Mouse (Mus musculus) embryonic facial prominence, embryonic 11.5 days (tissue): Measurements from ENCODE around the gene Scaf11. TPM values are rescaled to one million over a fixed set of nuclear protein-coding genes. Genes with fewer than 3 reads are reported as not detected.

Experiments
- ATAC-seq: fragments of 200-750 bp; cut with Nextera tagmentation; replicated peaks from 2 replicates; pipeline ENCODE4 v1.8.0; 2017; ENCODE audit warnings: low read depth; ENCODE audit not compliant: insufficient number of reproducible peaks, low FRiP score, low TSS enrichment
- DNase-seq: peaks from one replicate; pipeline ENCODE4 v3.0.0-alpha.2; 2015; ENCODE audit warnings: low spot score
- H3K27ac ChIP-seq: fragments of 300-500 bp; sonication (generic); replicated peaks from 2 replicates; pipeline ENCODE4 v1.5.1; 2014; ENCODE audit warnings: mild to moderate bottlenecking, low read depth, low read length, control low read depth
- H3K27me3 ChIP-seq: fragments of 300-500 bp; sonication (generic); 2 replicates; pipeline ENCODE4 v1.6.1; 2014; ENCODE audit warnings: mild to moderate bottlenecking, low read length, moderate library complexity, mixed read lengths; ENCODE audit not compliant: control insufficient read depth, insufficient read depth
- H3K36me3 ChIP-seq: fragments of 300-500 bp; sonication (generic); replicated peaks from 2 replicates; pipeline ENCODE4 v1.6.1; 2014; ENCODE audit warnings: low read depth, mild to moderate bottlenecking, low read length, moderate library complexity, mixed read lengths; ENCODE audit not compliant: control insufficient read depth, insufficient read depth
- H3K4me1 ChIP-seq: fragments of 300-500 bp; sonication (generic); 2 replicates; pipeline ENCODE4 v1.6.1; 2014; ENCODE audit warnings: low read length, mixed read lengths; ENCODE audit not compliant: control insufficient read depth, insufficient read depth
- H3K4me2 ChIP-seq: fragments of 300-500 bp; sonication (generic); 2 replicates; pipeline ENCODE4 v1.6.1; 2014; ENCODE audit warnings: low read depth, mild to moderate bottlenecking, control low read depth, low read length, moderate library complexity
- H3K4me3 ChIP-seq: fragments of 300-500 bp; sonication (generic); 2 replicates; pipeline ENCODE4 v1.5.1; 2014; ENCODE audit warnings: low read depth, low read length, control low read depth
- H3K9ac ChIP-seq: fragments of 300-500 bp; sonication (generic); replicated peaks from 2 replicates; pipeline ENCODE4 v1.6.1; 2014; ENCODE audit warnings: mild to moderate bottlenecking, control low read depth, low read length
- H3K9me3 ChIP-seq: fragments of 300-500 bp; sonication (generic); replicated peaks from 2 replicates; pipeline ENCODE4 v1.6.1; 2016; ENCODE audit warnings: mild to moderate bottlenecking, low read length, inconsistent platforms, mixed read lengths; ENCODE audit not compliant: control insufficient read depth
- WGBS: fragments of 180-500 bp; shearing (Covaris S2); extraction: QIAGEN DNeasy Blood & Tissue Kit; methylation state at CpG from one replicate; pipeline ENCODE4 v1.1.7; 2014; 5-methylcytosine and 5-hydroxymethylcytosine counted together
- polyA plus RNA-seq: library from polyadenylated mRNA; unstranded; fragments of >200 nt; fragmentation: Nextera tagmentation; extraction: Ambion mirVana; gene quantifications from 2 replicates; pipeline ENCODE4 v1.2.1, GENCODE M21; 2014

Gene Scaf11
- polyA plus RNA-seq, 1 experiment from 2014 or later, result 138 TPM

- Histone ChIP-seq H3K9me3 (no peaks in the 10 kb centered on the region), H3K27me3 (no peaks in the 10 kb centered on the region), H3K4me3 (no peak overlapping the region), H3K27ac (no peak overlapping the region; the same call in 1 of the 2 replicates), H3K9ac (no peak overlapping the region), H3K36me3 (no peaks in the 10 kb centered on the region; the same call in 1 of the 2 replicates), H3K4me2 (no peak overlapping the region), H3K4me1 (no peaks in the 10 kb centered on the region)
- WGBS, result 62% methylated on average over 2 of the region's 2 CpGs
- DNase-seq (no peak), ATAC-seq (no peak)
Measured at GRCm38 (mm10) chr15:96407151-96407550, 53.5 kb downstream of the Scaf11 start.

- Histone ChIP-seq H3K9me3 (no peaks in the 10 kb centered on the region), H3K27me3 (no peaks in the 10 kb centered on the region), H3K4me3 (no peak overlapping the region), H3K9ac (no peak overlapping the region), H3K27ac (no peak overlapping the region), H3K4me1 (no peaks in the 10 kb centered on the region), H3K36me3 (no peaks in the 10 kb centered on the region; the same call in 1 of the 2 replicates), H3K4me2 (no peak overlapping the region)
- ATAC-seq, result no peak
- DNase-seq, result no peak
- 83% methylated on average over 4 of the region's 4 CpGs for WGBS
Measured at GRCm38 (mm10) chr15:96406253-96406652, 54.4 kb downstream of the Scaf11 start.

- Histone ChIP-seq H3K9ac (no peak overlapping the region), H3K27ac (no peak overlapping the region), H3K9me3 (no peaks in the 10 kb centered on the region), H3K4me3 (no peak overlapping the region), H3K4me2 (no peak overlapping the region), H3K36me3 (no peaks in the 10 kb centered on the region; the same call in 1 of the 2 replicates), H3K4me1 (no peaks in the 10 kb centered on the region), H3K27me3 (no peaks in the 10 kb centered on the region)
- 80% methylated on average over 5 of the region's 5 CpGs for WGBS
- ATAC-seq (no peak), DNase-seq (no peak)
Measured at GRCm38 (mm10) chr15:96405548-96405947, 55.1 kb downstream of the Scaf11 start.

GRCm38 (mm10) chr15:96398333-96398732 is 62.3 kb downstream of the Scaf11 start:
- Histone ChIP-seq H3K9ac (no peak overlapping the region), H3K36me3 (no peaks in the 10 kb centered on the region; the same call in 1 of the 2 replicates), H3K9me3 (no peaks in the 10 kb centered on the region), H3K4me2 (no peak overlapping the region), H3K4me3 (no peak overlapping the region), H3K27ac (no peak overlapping the region), H3K4me1 (no peaks in the 10 kb centered on the region), H3K27me3 (no peaks in the 10 kb centered on the region)
- no peak for DNase-seq
- WGBS, result 91% methylated on average over 10 of the region's 10 CpGs
- ATAC-seq, result no peak

GRCm38 (mm10) chr15:96396641-96397344 is 63.9 kb downstream of the Scaf11 start:
- DNase-seq (no peak), ATAC-seq (no peak)
- Histone ChIP-seq H3K36me3 (peaks cover 4% of the 10 kb centered on the region; the same call in 1 of the 2 replicates), H3K9me3 (no peaks in the 10 kb centered on the region), H3K4me2 (no peak overlapping the region), H3K9ac (no peak overlapping the region), H3K27me3 (no peaks in the 10 kb centered on the region), H3K27ac (no peak overlapping the region), H3K4me3 (no peak overlapping the region), H3K4me1 (no peaks in the 10 kb centered on the region)
- WGBS, result 82% methylated on average over 8 of the region's 8 CpGs

- H3K27ac ChIP-seq, result no peak overlapping the region
- ATAC-seq (no peak), DNase-seq (no peak)
- no peak overlapping the region for H3K4me2 ChIP-seq
- peaks cover 6% of the 10 kb centered on the region for H3K36me3 ChIP-seq
- H3K4me3 ChIP-seq, result no peak overlapping the region
- 98% methylated on average over 6 of the region's 6 CpGs for WGBS
- H3K4me1 ChIP-seq, result no peaks in the 10 kb centered on the region
- no peaks in the 10 kb centered on the region for H3K27me3 ChIP-seq
- no peak overlapping the region for H3K9ac ChIP-seq
- no peaks in the 10 kb centered on the region for H3K9me3 ChIP-seq
Measured at GRCm38 (mm10) chr15:96395071-96395470, 65.6 kb downstream of the Scaf11 start.

GRCm38 (mm10) chr15:96392878-96393277 is 67.8 kb downstream of the Scaf11 start:
- no peaks in the 10 kb centered on the region for H3K27me3 ChIP-seq
- no peak overlapping the region for H3K9ac ChIP-seq
- DNase-seq (no peak), ATAC-seq (no peak)
- 96% methylated on average over 3 of the region's 3 CpGs for WGBS
- H3K9me3 ChIP-seq, result no peaks in the 10 kb centered on the region
- H3K27ac ChIP-seq, result no peak overlapping the region
- H3K4me2 ChIP-seq, result no peak overlapping the region
- peaks cover 6% of the 10 kb centered on the region for H3K36me3 ChIP-seq
- no peaks in the 10 kb centered on the region for H3K4me1 ChIP-seq
- H3K4me3 ChIP-seq, result no peak overlapping the region

GRCm38 (mm10) chr15:96388565-96388964 is 72.1 kb downstream of the Scaf11 start:
- H3K4me3 ChIP-seq, result no peak overlapping the region
- H3K9ac ChIP-seq, result no peak overlapping the region
- no peaks in the 10 kb centered on the region for H3K27me3 ChIP-seq
- no peak overlapping the region for H3K4me2 ChIP-seq
- H3K4me1 ChIP-seq, result no peaks in the 10 kb centered on the region
- H3K36me3 ChIP-seq, result peaks cover 6% of the 10 kb centered on the region
- 77% methylated on average over 1 of the region's 1 CpGs for WGBS
- no peak for ATAC-seq
- H3K27ac ChIP-seq, result no peak overlapping the region
- no peak for DNase-seq
- H3K9me3 ChIP-seq, result no peaks in the 10 kb centered on the region
